Mouse (Mus musculus) thymus, adult 2 months (tissue): ENCODE results near the gene Ubr4.

Experiments
- CTCF ChIP-seq: fragments of 200-500 bp; IDR thresholded peaks from 2 replicates; pipeline ENCODE4 v1.5.1; 2012; ENCODE audit warnings: mild to moderate bottlenecking, control low read depth, low read length, moderate library complexity, borderline replicate concordance; ENCODE audit not compliant: control insufficient read depth, poor library complexity, insufficient read depth; ENCODE audit errors: extremely low read depth
- POLR2A ChIP-seq: fragments of 200-500 bp; IDR thresholded peaks from 2 replicates; pipeline ENCODE4 v1.6.1; 2012; ENCODE audit warnings: mild to moderate bottlenecking, low read length, control low read depth, moderate library complexity; ENCODE audit not compliant: control insufficient read depth, poor library complexity, insufficient read depth; ENCODE audit errors: extremely low read depth

DNA sequence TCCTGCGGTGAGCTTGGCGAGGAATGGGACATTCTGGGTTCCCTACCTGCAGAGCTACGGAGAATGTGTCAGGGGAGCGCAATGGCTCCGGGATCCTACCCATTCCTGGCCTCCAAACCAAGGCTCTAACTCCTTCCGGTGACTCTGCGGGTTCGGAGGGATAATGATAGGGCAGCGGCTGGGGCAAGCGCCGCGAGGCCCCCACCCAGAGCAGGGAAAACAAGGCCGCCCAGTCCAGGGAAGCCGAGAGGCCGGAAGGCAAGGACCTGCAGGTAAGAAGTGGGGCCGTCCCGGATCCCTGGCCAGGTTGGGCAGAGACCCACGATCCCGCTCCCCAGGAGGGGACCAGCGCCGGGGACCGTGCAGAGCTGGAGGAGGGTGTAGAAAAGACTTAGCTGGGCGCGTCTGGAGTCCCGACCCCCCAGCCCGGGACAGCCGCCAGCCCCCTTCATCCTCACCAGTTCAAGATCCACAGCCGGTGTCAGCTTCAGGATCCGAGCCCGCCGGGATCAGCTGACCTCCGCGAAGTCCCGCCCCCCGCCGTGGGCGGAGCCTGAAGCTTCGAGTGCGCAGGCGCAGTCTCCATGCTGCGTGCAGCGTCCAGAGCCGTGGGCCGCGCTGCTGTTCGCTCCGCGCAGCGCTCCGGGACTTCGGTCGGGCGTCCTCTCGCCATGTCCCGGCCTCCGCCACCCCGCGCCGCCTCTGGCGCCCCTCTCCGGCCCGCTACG is 42.1 kb upstream of the Ubr4 start, which contains the start of the genes Pqlc2 and Akr7a5:
- peak; percentile 42; the same call in 1 of the 2 replicates for TF ChIP-seq CTCF
- TF ChIP-seq POLR2A, result peak; percentile 81
